Mouse (Mus musculus): ENCODE measurements around the gene Iqschfp. TPM values are rescaled to one million over a fixed set of nuclear protein-coding genes. Genes with fewer than 3 reads are reported as not detected.
A peak's percentile ranks its signal among the peaks of the same experiment; 100 is the strongest.

Iqschfp gene
- polyA plus RNA-seq, 1 experiment from 2014 or later, result 9.6 TPM

DNA sequence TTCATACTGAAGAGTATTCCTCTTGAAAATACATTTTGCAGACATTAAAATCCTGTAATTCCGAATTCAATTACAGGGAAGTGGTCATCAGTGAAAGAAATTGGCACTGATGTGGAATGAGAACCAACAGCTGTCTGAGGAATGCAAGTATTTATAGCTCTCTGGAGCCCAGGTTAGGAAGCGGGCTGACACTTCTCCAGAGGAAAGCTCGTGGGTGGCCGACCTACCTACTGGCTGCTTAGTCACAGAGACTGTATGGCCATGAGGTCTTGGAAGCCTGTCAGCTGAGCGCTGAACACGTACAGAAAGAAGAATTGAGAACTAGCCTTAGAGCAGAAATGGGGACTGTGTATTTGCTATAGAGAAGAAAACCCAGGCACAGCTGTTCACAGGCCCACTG, 718.0 kb downstream of the Iqschfp start:
- peaks cover 19% of the 10 kb centered on the region for H3K4me1 ChIP-seq (replicated peaks)
- H3K27me3 ChIP-seq, result no peaks in the 10 kb centered on the region
- no peak overlapping the region for H3K4me2 ChIP-seq (replicated peaks)
- no peaks in the 10 kb centered on the region for H3K36me3 ChIP-seq
- H3K9me3 ChIP-seq, result no peaks in the 10 kb centered on the region
- no peak for ATAC-seq
- H3K4me3 ChIP-seq (replicated peaks), result no peak overlapping the region
- WGBS, result 81% methylated on average over 6 of the region's 6 CpGs
- no peak overlapping the region for H3K27ac ChIP-seq
- no peak overlapping the region for H3K9ac ChIP-seq (replicated peaks)

DNA sequence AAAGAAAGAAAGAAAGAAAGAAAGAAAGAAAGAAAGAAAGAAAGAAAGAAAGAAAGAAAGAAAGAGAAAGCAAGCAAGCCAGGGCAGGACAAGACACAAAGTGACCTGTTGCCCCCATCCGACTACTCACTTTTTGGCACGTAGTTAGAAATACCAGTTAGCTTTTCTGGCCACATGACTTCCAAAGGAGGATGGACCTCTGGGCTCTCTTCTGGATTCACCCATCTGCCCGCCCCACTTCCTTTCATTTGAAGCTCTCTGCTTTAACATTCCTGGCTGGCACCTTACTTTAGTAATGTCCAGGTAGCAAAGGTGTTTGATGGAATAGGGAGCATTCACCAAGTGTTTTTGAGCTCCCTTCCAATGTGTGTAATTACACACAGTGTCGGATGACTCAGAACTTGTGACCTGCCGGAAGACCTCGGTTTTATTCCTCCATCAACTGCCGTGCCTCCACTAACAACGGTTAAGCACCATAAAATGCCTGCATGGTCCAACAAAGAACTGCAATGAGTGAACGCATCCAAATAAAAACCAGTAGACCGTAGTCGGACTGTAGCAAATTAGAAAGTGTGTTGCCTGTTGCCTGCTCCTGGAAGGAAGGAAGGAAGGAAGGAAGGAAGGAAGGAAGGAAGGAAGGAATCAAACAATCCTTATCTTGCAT, 718.7 kb downstream of the Iqschfp start:
- peaks cover 18% of the 10 kb centered on the region for H3K4me1 ChIP-seq (replicated peaks)
- H3K9ac ChIP-seq (replicated peaks), result no peak overlapping the region
- no peaks in the 10 kb centered on the region for H3K36me3 ChIP-seq
- ATAC-seq, result no peak
- H3K4me3 ChIP-seq (replicated peaks), result no peak overlapping the region
- no peaks in the 10 kb centered on the region for H3K27me3 ChIP-seq
- H3K9me3 ChIP-seq, result no peaks in the 10 kb centered on the region
- no peak overlapping the region for H3K27ac ChIP-seq
- WGBS, result 84% methylated on average over 11 of the region's 11 CpGs
- no peak overlapping the region for H3K4me2 ChIP-seq (replicated peaks)

DNA sequence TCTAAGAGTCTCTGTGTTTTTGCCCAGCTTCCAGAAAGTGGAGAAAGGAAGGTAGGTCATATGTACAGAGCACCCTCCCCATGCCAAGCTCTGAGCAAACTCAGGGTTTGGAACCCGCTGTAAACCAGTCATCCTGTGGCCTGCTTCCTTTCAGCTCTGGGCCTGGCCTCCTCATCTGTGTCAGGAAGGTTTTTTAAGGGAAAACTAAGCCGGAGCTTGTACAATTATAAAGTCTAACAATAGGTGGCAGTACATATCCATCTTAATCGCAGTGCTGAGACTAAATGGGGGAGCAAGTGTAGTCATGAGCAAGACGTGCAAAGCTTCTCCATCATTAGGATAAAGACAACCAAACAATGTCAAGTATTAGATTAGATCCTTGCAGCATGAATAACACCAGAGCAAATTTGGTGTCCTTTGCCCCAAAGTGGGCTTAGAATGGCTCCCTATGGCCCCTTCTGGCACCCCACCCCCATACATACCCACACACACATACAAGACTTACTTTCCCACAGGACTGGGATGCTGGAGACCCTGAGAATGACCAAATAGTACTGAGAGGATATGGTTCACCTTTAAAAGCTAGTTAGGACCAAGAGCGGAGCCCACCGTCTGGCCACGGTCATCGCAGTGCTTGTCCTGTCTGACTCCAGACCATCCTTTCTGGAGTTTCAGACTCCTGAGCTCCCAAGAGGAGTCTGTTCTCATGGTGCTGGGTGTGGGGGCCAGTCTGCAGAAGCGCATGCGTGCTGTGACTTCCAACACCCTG, 723.2 kb downstream of the Iqschfp start:
- no peaks in the 10 kb centered on the region for H3K27me3 ChIP-seq
- no peak overlapping the region for H3K4me3 ChIP-seq (replicated peaks)
- no peaks in the 10 kb centered on the region for H3K9me3 ChIP-seq
- peaks cover 22% of the 10 kb centered on the region for H3K36me3 ChIP-seq
- 65% methylated on average over 10 of the region's 10 CpGs for WGBS
- no peak overlapping the region for H3K9ac ChIP-seq (replicated peaks)
- H3K27ac ChIP-seq, result no peak overlapping the region
- H3K4me2 ChIP-seq (replicated peaks), result no peak overlapping the region
- peaks cover 12% of the 10 kb centered on the region for H3K4me1 ChIP-seq (replicated peaks)
- ATAC-seq, result peak; percentile 54

DNA sequence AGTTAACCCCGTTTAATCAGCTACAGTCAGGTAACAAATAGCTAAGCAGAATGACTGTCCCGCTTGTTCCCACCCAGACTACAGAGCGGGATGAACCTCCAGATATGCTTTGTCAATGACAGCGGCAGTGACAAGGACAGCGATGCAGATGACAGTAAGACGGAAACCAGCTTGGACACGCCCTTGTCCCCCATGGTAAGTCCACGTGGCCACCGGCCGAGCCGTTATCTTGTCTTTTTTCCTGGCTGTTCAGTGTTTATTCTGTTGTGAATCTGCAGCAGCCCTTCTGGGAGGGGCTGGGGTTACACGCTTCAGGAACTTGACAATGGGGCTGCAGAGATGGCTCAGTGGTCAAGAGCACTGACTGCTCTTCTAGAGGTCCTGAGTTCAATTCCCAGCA, 724.3 kb downstream of the Iqschfp start:
- peaks cover 32% of the 10 kb centered on the region for H3K36me3 ChIP-seq
- H3K27me3 ChIP-seq, result no peaks in the 10 kb centered on the region
- H3K4me2 ChIP-seq (replicated peaks), result no peak overlapping the region
- H3K4me1 ChIP-seq (replicated peaks), result peaks cover 12% of the 10 kb centered on the region
- no peak for ATAC-seq
- WGBS, result 90% methylated on average over 12 of the region's 12 CpGs
- H3K4me3 ChIP-seq (replicated peaks), result no peak overlapping the region
- H3K27ac ChIP-seq, result no peak overlapping the region
- H3K9ac ChIP-seq (replicated peaks), result no peak overlapping the region
- no peaks in the 10 kb centered on the region for H3K9me3 ChIP-seq

DNA sequence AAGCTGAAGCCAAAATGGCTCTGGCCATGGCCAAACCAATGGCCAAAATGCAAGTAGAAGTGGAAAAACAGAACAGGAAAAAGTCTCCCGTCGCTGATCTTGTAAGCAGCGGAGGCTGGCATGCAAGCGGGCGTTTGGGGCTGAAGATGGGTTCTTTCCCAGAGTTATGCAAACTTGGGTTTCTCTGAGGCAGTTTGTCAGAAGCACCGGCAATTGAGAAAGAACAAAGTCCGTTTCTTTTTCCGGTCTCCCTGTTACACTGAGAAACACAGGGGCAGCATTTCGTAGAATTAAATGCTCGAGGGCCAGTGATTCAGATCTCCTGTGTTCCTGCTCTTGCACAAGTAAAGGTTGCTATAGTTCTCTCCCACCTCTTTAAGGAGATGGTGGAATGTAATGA, 725.7 kb downstream of the Iqschfp start:
- Histone ChIP-seq H3K27ac (no peak overlapping the region), H3K9ac (replicated peaks) (no peak overlapping the region), H3K4me1 (replicated peaks) (peaks cover 12% of the 10 kb centered on the region), H3K9me3 (no peaks in the 10 kb centered on the region), H3K27me3 (no peaks in the 10 kb centered on the region), H3K4me3 (replicated peaks) (no peak overlapping the region), H3K36me3 (peaks cover 44% of the 10 kb centered on the region), H3K4me2 (replicated peaks) (no peak overlapping the region)
- no peak for ATAC-seq
- 95% methylated on average over 10 of the region's 10 CpGs for WGBS

DNA sequence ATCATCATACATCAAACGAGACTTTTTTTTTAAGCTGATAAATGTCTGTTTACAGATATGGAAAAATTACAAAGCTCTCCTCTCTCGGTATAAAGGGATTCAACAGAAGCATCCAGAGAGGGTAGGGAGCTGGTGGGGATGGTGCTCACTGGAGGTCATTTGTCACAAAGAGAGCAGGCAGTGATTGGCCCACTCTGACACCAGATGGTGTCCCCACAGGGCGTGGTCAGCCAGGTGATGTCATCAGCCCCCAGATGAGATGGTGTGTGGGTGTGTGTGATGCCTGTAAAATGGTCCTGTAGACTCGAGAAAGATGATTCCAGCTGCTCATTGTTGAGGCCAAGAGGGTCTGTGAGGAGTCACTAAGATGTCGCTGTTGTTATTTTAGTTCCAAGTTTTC, 727.1 kb downstream of the Iqschfp start:
- no peaks in the 10 kb centered on the region for H3K27me3 ChIP-seq
- 86% methylated on average over 5 of the region's 5 CpGs for WGBS
- no peak overlapping the region for H3K4me3 ChIP-seq (replicated peaks)
- no peak overlapping the region for H3K27ac ChIP-seq
- H3K36me3 ChIP-seq, result peaks cover 54% of the 10 kb centered on the region
- H3K9ac ChIP-seq (replicated peaks), result no peak overlapping the region
- H3K9me3 ChIP-seq, result no peaks in the 10 kb centered on the region
- no peak overlapping the region for H3K4me2 ChIP-seq (replicated peaks)
- no peak for ATAC-seq
- H3K4me1 ChIP-seq (replicated peaks), result peaks cover 2% of the 10 kb centered on the region

DNA sequence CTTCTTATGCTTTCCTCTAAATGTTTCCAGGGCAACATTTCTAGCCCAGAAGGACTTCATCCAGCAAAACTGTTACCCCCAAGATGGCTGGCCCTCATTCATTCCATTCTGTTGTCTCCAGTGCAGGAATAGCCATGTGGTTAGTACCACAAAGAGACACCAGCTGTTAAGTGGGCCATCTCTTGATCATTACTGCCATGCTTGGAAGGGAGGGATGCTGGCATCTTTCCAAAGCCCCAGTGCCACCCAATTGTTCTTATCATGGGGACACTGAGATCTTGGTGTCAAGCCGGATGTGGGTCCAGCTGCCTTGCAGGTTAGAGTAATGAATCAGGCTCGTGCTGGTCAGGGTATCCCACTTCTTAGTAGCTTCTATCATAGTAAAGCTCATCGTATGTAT, 729.9 kb downstream of the Iqschfp start:
- no peak overlapping the region for H3K27ac ChIP-seq
- no peak for ATAC-seq
- no peaks in the 10 kb centered on the region for H3K27me3 ChIP-seq
- no peak overlapping the region for H3K4me2 ChIP-seq (replicated peaks)
- H3K4me3 ChIP-seq (replicated peaks), result no peak overlapping the region
- no peak overlapping the region for H3K9ac ChIP-seq (replicated peaks)
- no peaks in the 10 kb centered on the region for H3K9me3 ChIP-seq
- H3K4me1 ChIP-seq (replicated peaks), result no peaks in the 10 kb centered on the region
- WGBS, result 93% methylated on average over 3 of the region's 3 CpGs
- peaks cover 76% of the 10 kb centered on the region for H3K36me3 ChIP-seq

DNA sequence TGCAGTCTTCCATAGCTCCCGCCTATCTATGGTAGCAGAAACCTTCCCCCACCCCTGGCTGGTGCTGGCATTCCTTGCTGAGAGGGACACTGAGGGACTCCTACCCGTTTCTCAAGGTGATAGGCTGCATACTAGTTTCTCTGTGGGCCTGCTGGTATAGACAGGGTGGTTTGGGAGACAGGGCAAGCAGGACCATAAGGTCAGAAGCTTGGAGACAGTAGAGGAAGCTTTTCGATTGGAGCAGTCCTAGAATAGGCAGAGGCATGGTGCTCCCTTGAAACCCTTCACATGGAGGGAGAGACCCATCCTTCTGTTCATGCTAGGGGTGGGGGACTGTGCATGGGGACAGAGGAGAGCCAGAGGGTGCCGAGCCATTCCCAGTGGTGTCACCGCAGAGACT, 731.0 kb downstream of the Iqschfp start:
- peaks cover 73% of the 10 kb centered on the region for H3K36me3 ChIP-seq
- no peak for ATAC-seq
- H3K27ac ChIP-seq, result no peak overlapping the region
- no peak overlapping the region for H3K4me3 ChIP-seq (replicated peaks)
- H3K27me3 ChIP-seq, result no peaks in the 10 kb centered on the region
- 86% methylated on average over 5 of the region's 5 CpGs for WGBS
- H3K9me3 ChIP-seq, result no peaks in the 10 kb centered on the region
- no peaks in the 10 kb centered on the region for H3K4me1 ChIP-seq (replicated peaks)
- no peak overlapping the region for H3K4me2 ChIP-seq (replicated peaks)
- H3K9ac ChIP-seq (replicated peaks), result no peak overlapping the region

DNA sequence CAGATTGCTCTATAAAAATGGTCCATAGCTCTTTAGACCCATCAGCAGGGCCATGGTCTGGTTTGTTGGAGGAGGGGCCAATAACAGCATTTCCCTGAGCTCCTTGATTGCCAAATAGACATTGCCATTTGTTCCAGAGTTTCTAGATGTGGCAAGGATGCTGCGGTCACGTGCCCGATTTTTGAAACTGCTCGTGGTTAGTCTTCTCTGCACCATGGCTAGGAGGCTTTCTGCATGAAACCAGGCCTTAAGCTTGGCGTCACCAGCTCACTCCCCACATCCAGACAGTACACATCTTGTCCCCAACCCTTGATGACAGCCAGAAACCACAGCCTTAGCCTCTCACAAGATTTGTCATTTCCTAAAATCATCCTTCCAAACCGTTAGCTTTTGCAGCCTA, 732.4 kb downstream of the Iqschfp start:
- Histone ChIP-seq H3K27me3 (no peaks in the 10 kb centered on the region), H3K9ac (replicated peaks) (no peak overlapping the region), H3K9me3 (no peaks in the 10 kb centered on the region), H3K4me3 (replicated peaks) (no peak overlapping the region), H3K4me2 (replicated peaks) (no peak overlapping the region), H3K4me1 (replicated peaks) (no peaks in the 10 kb centered on the region), H3K36me3 (peaks cover 67% of the 10 kb centered on the region), H3K27ac (no peak overlapping the region)
- WGBS, result 91% methylated on average over 6 of the region's 6 CpGs
- ATAC-seq, result no peak

DNA sequence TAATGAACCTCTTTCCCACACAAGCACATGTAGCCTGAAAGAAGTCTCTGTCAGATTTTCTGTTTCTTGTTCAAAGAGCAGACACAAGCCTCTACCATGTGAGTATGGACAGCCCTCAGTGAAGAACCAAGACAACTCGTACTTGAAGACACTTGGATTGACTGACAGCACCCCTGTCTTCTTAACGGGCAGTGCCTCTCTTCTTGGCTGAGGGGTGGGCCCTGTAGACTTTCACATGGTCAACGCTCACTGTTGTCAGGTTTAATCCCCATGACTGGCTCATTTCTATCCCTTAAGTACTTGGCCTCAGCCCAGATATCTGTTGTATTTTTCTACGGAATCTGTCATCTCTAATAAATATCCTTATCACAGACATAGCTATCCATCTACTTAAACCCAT, 738.2 kb downstream of the Iqschfp start:
- no peak overlapping the region for H3K4me3 ChIP-seq (replicated peaks)
- no peaks in the 10 kb centered on the region for H3K9me3 ChIP-seq
- H3K9ac ChIP-seq (replicated peaks), result no peak overlapping the region
- no peak overlapping the region for H3K4me2 ChIP-seq (replicated peaks)
- H3K27ac ChIP-seq, result no peak overlapping the region
- no peaks in the 10 kb centered on the region for H3K27me3 ChIP-seq
- 52% methylated on average over 4 of the region's 4 CpGs for WGBS
- no peaks in the 10 kb centered on the region; the same call in 1 of the 2 replicates for H3K4me1 ChIP-seq (replicated peaks)
- H3K36me3 ChIP-seq, result peaks cover 20% of the 10 kb centered on the region
- ATAC-seq, result 0 out of 2 replicates have a peak, but pooled peaks have one; percentile 30

DNA sequence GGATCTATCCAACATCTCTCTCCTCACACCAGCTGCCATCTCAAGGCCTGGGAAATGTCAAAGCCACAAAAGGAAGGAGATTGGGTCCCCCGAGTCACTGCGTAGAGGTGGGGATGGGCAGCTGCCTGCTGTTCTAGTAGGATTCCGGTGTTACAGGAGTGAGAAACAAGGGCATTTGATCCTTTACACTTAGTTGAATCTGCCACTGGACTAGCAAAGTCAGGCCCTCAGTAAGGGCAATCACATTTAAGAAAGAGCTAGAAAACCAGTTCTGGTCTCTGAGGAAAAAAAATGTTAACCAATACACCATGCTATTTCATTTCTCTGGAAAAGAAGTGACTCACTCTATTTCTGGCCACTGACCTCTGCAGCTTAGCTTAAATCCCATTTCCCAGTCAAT, 738.8 kb downstream of the Iqschfp start:
- whole genome bisulfite sequencing, result 61% methylated on average over 3 of the region's 3 CpGs
- Histone ChIP-seq H3K36me3 (peaks cover 14% of the 10 kb centered on the region), H3K4me2 (replicated peaks) (no peak overlapping the region), H3K27ac (no peak overlapping the region), H3K4me3 (replicated peaks) (no peak overlapping the region), H3K4me1 (replicated peaks) (no peaks in the 10 kb centered on the region; the same call in 1 of the 2 replicates), H3K9me3 (no peaks in the 10 kb centered on the region), H3K9ac (replicated peaks) (no peak overlapping the region), H3K27me3 (no peaks in the 10 kb centered on the region)
- ATAC-seq, result no peak

DNA sequence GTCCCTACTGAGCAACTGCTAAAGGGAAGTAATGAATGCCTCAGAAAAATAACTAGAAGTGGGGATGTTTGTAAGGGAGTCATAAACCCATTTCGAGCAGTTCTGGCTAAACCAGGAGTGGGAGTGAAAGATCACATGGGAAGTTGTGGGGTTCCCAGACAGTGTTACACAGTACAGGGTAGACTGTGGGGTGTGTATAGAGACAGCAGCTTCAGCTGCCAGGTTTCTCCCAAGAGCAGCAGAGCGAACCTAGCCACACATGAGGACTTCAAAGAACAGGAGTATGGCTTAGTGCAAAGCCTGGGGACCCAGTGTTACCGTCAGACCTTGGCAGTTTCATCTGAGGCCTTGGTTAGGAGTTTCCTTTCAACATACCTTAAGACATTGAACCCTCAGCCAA, 740.7 kb downstream of the Iqschfp start:
- Histone ChIP-seq H3K9ac (replicated peaks) (no peak overlapping the region), H3K9me3 (no peaks in the 10 kb centered on the region), H3K27ac (no peak overlapping the region), H3K36me3 (no peaks in the 10 kb centered on the region), H3K4me3 (replicated peaks) (no peak overlapping the region), H3K4me1 (replicated peaks) (no peaks in the 10 kb centered on the region; the same call in 1 of the 2 replicates), H3K4me2 (replicated peaks) (no peak overlapping the region), H3K27me3 (no peaks in the 10 kb centered on the region)
- WGBS, result 90% methylated on average over 3 of the region's 3 CpGs
- ATAC-seq, result no peak
